Mouse (Mus musculus) myocyte (in vitro differentiated cells): ENCODE data around the gene Ank3. TPM values are rescaled to one million over a fixed set of nuclear protein-coding genes. Genes with fewer than 3 reads are reported as not detected.
A peak's percentile ranks its signal among the peaks of the same experiment; 100 is the strongest.

ENCODE experiments used
- H3K27me3 ChIP-seq: one replicate; pipeline ENCODE4 v1.6.1; 2011; ENCODE audit not compliant: control insufficient read depth, insufficient read depth, insufficient read length
- H3K36me3 ChIP-seq: one replicate; pipeline ENCODE4 v1.6.1; 2011; ENCODE audit not compliant: control insufficient read depth, insufficient read depth
- H3K4me2 ChIP-seq: one replicate; pipeline ENCODE4 v1.6.1; 2011; ENCODE audit warnings: low read depth, control low read depth
- H3K4me3 ChIP-seq: one replicate; pipeline ENCODE4 v1.5.1; 2011; ENCODE audit warnings: mild to moderate bottlenecking, control low read depth, moderate library complexity
- H3K79me2 ChIP-seq: one replicate; pipeline ENCODE4 v1.6.1; 2011; ENCODE audit not compliant: control insufficient read depth, insufficient read depth
- H3ac ChIP-seq: one replicate; pipeline ENCODE4 v1.6.1; 2011; ENCODE audit not compliant: control insufficient read depth, insufficient read length
- CEBPB ChIP-seq: IDR thresholded peaks from 2 replicates; pipeline ENCODE4 v1.6.1; 2011; ENCODE audit warnings: mild to moderate bottlenecking, moderate library complexity; ENCODE audit not compliant: poor library complexity, insufficient read depth, severe bottlenecking
- E2F4 ChIP-seq: IDR thresholded peaks from one replicate; pipeline ENCODE4 v1.6.1; 2011; ENCODE audit warnings: mild to moderate bottlenecking, control low read depth, moderate library complexity; ENCODE audit not compliant: insufficient read depth
- MAX ChIP-seq: IDR thresholded peaks from one replicate; pipeline ENCODE4 v1.6.1; 2011; ENCODE audit warnings: low read depth, mild to moderate bottlenecking, control low read depth
- MYOD1 ChIP-seq, 3 experiments: IDR thresholded peaks; one replicate each; pipeline ENCODE4 v1.6.1; 2011; ENCODE audit warnings: control low read depth in 2 of 3, low read depth in 2 of 3, mild to moderate bottlenecking in 2 of 3, moderate library complexity in 1 of 3; ENCODE audit not compliant: insufficient read length in 2 of 3, control insufficient read depth in 1 of 3
- MYOG ChIP-seq, 3 experiments: IDR thresholded peaks; one replicate each; pipeline ENCODE4 v1.6.1; 2011; ENCODE audit warnings: control low read depth in 2 of 3, low read depth in 2 of 3, mild to moderate bottlenecking in 2 of 3; ENCODE audit not compliant: insufficient read length in 2 of 3, control insufficient read depth in 1 of 3, insufficient read depth in 1 of 3
- POLR2A ChIP-seq: IDR thresholded peaks from one replicate; pipeline ENCODE4 v1.6.1; 2011; ENCODE audit warnings: low read depth, mild to moderate bottlenecking, control low read depth, moderate library complexity; ENCODE audit not compliant: insufficient read length
- POLR2AphosphoS2 ChIP-seq: IDR thresholded peaks from one replicate; pipeline ENCODE4 v1.6.1; 2011; ENCODE audit warnings: low read depth, control low read depth; ENCODE audit not compliant: insufficient read length
- REST ChIP-seq: IDR thresholded peaks from one replicate; pipeline ENCODE4 v1.6.1; 2011; ENCODE audit warnings: mild to moderate bottlenecking, control low read depth, moderate library complexity; ENCODE audit not compliant: insufficient read depth, insufficient read length
- SRF ChIP-seq: IDR thresholded peaks from one replicate; pipeline ENCODE4 v1.6.1; 2011; ENCODE audit warnings: low read depth; ENCODE audit not compliant: control insufficient read depth, insufficient read length
- TCF12 ChIP-seq: IDR thresholded peaks from one replicate; pipeline ENCODE4 v1.6.1; 2011; ENCODE audit warnings: mild to moderate bottlenecking, control low read depth; ENCODE audit not compliant: poor library complexity, insufficient read depth, severe bottlenecking
- TCF3 ChIP-seq: IDR thresholded peaks from one replicate; pipeline ENCODE4 v1.6.1; 2011; ENCODE audit warnings: low read depth, control low read depth; ENCODE audit not compliant: insufficient read length
- USF1 ChIP-seq: IDR thresholded peaks from one replicate; pipeline ENCODE4 v1.6.1; 2011; ENCODE audit warnings: low read depth, mild to moderate bottlenecking, control low read depth, moderate library complexity
- polyA plus RNA-seq: library from polyadenylated mRNA; unstranded; fragments of >200 nt; fragmentation: generic; extraction: Trizol; gene quantifications from one replicate; pipeline ENCODE4 v1.2.1, GENCODE M21; 2012; ENCODE audit warnings: missing spikeins

Gene Ank3
- polyA plus RNA-seq, 1 experiment, result 5.5 TPM

DNA sequence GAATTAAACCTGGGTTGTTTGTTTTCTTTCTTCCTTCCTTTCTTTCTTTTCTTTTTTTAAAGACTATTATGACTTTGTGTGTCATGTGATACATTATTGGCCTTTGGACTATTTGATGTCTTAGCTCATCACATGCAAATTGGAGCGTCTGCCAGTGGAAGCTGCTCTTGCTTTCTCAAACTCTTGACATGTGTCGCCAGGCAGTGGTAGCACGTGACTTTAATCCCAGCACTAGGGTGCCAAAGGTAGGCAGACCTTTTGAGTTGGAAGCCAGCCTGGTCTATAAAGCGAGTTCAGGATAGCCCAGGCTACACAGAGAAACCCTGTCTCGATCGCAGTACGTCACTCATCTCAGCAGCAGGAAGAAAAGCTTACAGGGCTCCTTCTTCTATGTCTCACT, 542.4 kb downstream of the Ank3 start:
- H3K79me2 ChIP-seq, result no peaks in the 10 kb centered on the region
- H3K4me2 ChIP-seq, result no peak overlapping the region
- no peak overlapping the region for H3ac ChIP-seq
- no peak overlapping the region for H3K4me3 ChIP-seq
- H3K27me3 ChIP-seq, result no peaks in the 10 kb centered on the region
- no peaks in the 10 kb centered on the region for H3K36me3 ChIP-seq
- no peak for TF ChIP-seq CEBPB

DNA sequence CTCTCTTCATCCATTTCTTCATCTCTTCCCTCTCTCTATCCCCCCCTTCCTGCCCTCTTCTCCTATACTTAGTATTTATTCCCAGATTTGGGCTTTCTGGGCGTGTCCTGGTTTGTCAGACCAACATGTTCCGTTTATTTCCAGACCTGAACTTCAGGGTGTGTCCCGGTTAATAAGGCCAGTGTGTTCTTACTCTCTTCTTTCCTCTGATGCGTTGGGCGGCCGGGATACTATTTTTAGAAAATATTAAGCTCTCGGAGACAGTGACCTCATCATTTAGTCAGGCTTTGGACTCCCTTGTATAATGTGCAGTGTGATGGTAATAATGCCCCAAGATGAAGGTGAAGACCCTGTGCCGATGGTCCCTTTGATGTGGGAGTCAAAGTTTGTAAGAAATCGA, 546.3 kb downstream of the Ank3 start:
- H3K27me3 ChIP-seq, result no peaks in the 10 kb centered on the region
- no peak overlapping the region for H3K4me3 ChIP-seq
- H3ac ChIP-seq, result no peak overlapping the region
- no peak for TF ChIP-seq CEBPB
- no peak for TF ChIP-seq MYOD1 (IDR thresholded peaks at IDR 0.05; ENCODE audit: control insufficient read depth in 1 of 3, insufficient read length in 2 of 3, low read depth in 2 of 3)
- TF ChIP-seq SRF, result no peak
- TF ChIP-seq TCF3, result no peak
- TF ChIP-seq USF1, result no peak
- no peak for TF ChIP-seq MAX
- TF ChIP-seq TCF12, result no peak
- no peak for TF ChIP-seq REST
- TF ChIP-seq POLR2A, result no peak
- TF ChIP-seq POLR2AphosphoS2, result no peak
- H3K4me2 ChIP-seq, result peak overlapping the region; percentile 52
- H3K79me2 ChIP-seq, result no peaks in the 10 kb centered on the region
- no peaks in the 10 kb centered on the region for H3K36me3 ChIP-seq

- H3K27me3 ChIP-seq, result no peaks in the 10 kb centered on the region
- no peak overlapping the region for H3ac ChIP-seq
- no peaks in the 10 kb centered on the region for H3K36me3 ChIP-seq
- H3K4me2 ChIP-seq, result no peak overlapping the region
- TF ChIP-seq POLR2AphosphoS2 (no peak), MAX (no peak), TCF12 (no peak), SRF (no peak), POLR2A (no peak), USF1 (no peak), MYOD1 (IDR thresholded peaks at IDR 0.05; ENCODE audit: control insufficient read depth in 1 of 3, insufficient read length in 2 of 3, low read depth in 2 of 3) (no peak), E2F4 (no peak), MYOG (IDR thresholded peaks at IDR 0.05; ENCODE audit: control insufficient read depth in 1 of 3, insufficient read depth in 1 of 3, insufficient read length in 2 of 3, low read depth in 2 of 3) (no peak), CEBPB (no peak), TCF3 (no peak)
- no peaks in the 10 kb centered on the region for H3K79me2 ChIP-seq
- H3K4me3 ChIP-seq, result no peak overlapping the region
Measured at GRCm38 (mm10) chr10:69945870-69946269, 547.3 kb downstream of the Ank3 start.

GRCm38 (mm10) chr10:69946271-69946670, 547.7 kb downstream of the Ank3 start:
- Histone ChIP-seq H3K4me2 (no peak overlapping the region), H3K36me3 (no peaks in the 10 kb centered on the region), H3K4me3 (no peak overlapping the region), H3ac (no peak overlapping the region), H3K79me2 (no peaks in the 10 kb centered on the region), H3K27me3 (no peaks in the 10 kb centered on the region)
- no peak for TF ChIP-seq CEBPB
- TF ChIP-seq MYOD1 (IDR thresholded peaks at IDR 0.05; ENCODE audit: control insufficient read depth in 1 of 3, insufficient read length in 2 of 3, low read depth in 2 of 3), result no peak
- TF ChIP-seq TCF12, result no peak

- no peak overlapping the region for H3ac ChIP-seq
- no peaks in the 10 kb centered on the region for H3K27me3 ChIP-seq
- H3K79me2 ChIP-seq, result no peaks in the 10 kb centered on the region
Measured at GRCm38 (mm10) chr10:69947093-69947492, 548.5 kb downstream of the Ank3 start.

More at GRCm38 (mm10) chr10:69947093-69947492, 548.5 kb downstream of the Ank3 start:
- TF ChIP-seq MYOG (IDR thresholded peaks at IDR 0.05; ENCODE audit: control insufficient read depth in 1 of 3, insufficient read depth in 1 of 3, insufficient read length in 2 of 3, low read depth in 2 of 3) (no peak), POLR2A (no peak), SRF (no peak), REST (no peak), MAX (no peak), POLR2AphosphoS2 (no peak), E2F4 (no peak), CEBPB (no peak), MYOD1 (IDR thresholded peaks at IDR 0.05; ENCODE audit: control insufficient read depth in 1 of 3, insufficient read length in 2 of 3, low read depth in 2 of 3) (no peak), TCF12 (no peak), TCF3 (no peak), USF1 (no peak)
- Histone ChIP-seq H3K4me3 (no peak overlapping the region), H3K4me2 (no peak overlapping the region), H3K36me3 (no peaks in the 10 kb centered on the region)
